31 mouse cellular contexts compared by ENCODE assay signal in genomic region chr16:97083694-97084093, GRCm38 (mm10).
A peak's percentile ranks its signal among the peaks of the same experiment; 100 is the strongest.
DNase-seq lines count a peak whose midpoint lies in the region; ATAC-seq lines count a peak whose summit lies in the region.
"Had no signal": no experiment of that assay in that cellular context is flagged by ENCODE, and none has a peak within 500 bp of the region (broad histone marks: within the 10 kb centered on the region; RNA-seq: fewer than 3 reads in every experiment).

No protein-coding gene starts in this region.

- H3K27me3 ChIP-seq in forebrain, embryonic 15.5 days = no peaks in the 10 kb centered on the region
- no peaks in the 10 kb centered on the region for H3K27me3 ChIP-seq in forebrain, embryonic 10.5 days (ENCODE audit: poor library complexity, severe bottlenecking)
- H3K27me3 ChIP-seq: heart, embryonic 15.5 days; hindbrain, embryonic 13.5 days; intestine, embryonic 15.5 days had no signal

- peak overlapping the region; percentile 50 for H3K27ac ChIP-seq in forebrain, embryonic 15.5 days (replicated peaks)
- no peak overlapping the region for H3K27ac ChIP-seq in forebrain, embryonic 10.5 days
- H3K27ac ChIP-seq: embryonic facial prominence, embryonic 10.5 days; embryonic facial prominence, embryonic 13.5 days; heart, embryonic 15.5 days; hindbrain, embryonic 10.5 days; hindbrain, embryonic 13.5 days; intestine, embryonic 15.5 days had no signal

- 36% methylated on average over 2 of the region's 2 CpGs for WGBS in forebrain, embryonic 15.5 days
- WGBS in forebrain, embryonic 10.5 days = 81% methylated on average over 2 of the region's 2 CpGs

- no peak for DNase-seq in forebrain, embryonic 10.5 days (ENCODE audit: extremely low spot score, low spot score)
- DNase-seq in frontal cortex, postnatal 10 days (ENCODE audit: low spot score in 2 of 2) = no peak
- peak; percentile 58 for DNase-seq in brain, adult 2 months (ENCODE audit: low read depth, low spot score)
- peak; percentile 40 for DNase-seq in telencephalon, adult 2 months (ENCODE audit: low read depth, low spot score)
- DNase-seq: adrenal gland, postnatal 10 days; adrenal gland, postnatal 36 days; B cell, adult 2 months; cerebellum, adult 11-12 months; cerebellum, adult 8-10 months; cerebellum, postnatal 10 days; cerebellum, postnatal 36 days; embryo, embryonic 11 days; gastrocnemius, postnatal 10 days; gastrocnemius, postnatal 36 days; heart, postnatal 10 days; heart, postnatal 36 days; kidney, adult 11 months had no signal

- H3K4me1 ChIP-seq in forebrain, embryonic 15.5 days = peaks cover 8% of the 10 kb centered on the region
- no peaks in the 10 kb centered on the region for H3K4me1 ChIP-seq in forebrain, embryonic 10.5 days
- H3K4me1 ChIP-seq: embryonic facial prominence, embryonic 10.5 days; embryonic facial prominence, embryonic 13.5 days; heart, embryonic 15.5 days; hindbrain, embryonic 10.5 days; intestine, embryonic 15.5 days had no signal

- no peak overlapping the region for H3K9ac ChIP-seq in forebrain, embryonic 15.5 days (replicated peaks)
- H3K9ac ChIP-seq: embryonic facial prominence, embryonic 13.5 days; heart, embryonic 15.5 days; hindbrain, embryonic 13.5 days; intestine, embryonic 15.5 days had no signal

- peak; percentile 78 for ATAC-seq in forebrain, embryonic 15.5 days (replicated peaks)
- ATAC-seq in frontal cortex, adult (ENCODE audit: low TSS enrichment) = peak; percentile 89
- ATAC-seq in megakaryocyte progenitor cell, adult 5-6 weeks (replicated peaks; ENCODE audit: poor library complexity) = no peak
- ATAC-seq: hindbrain, embryonic 16.5 days; intestine, embryonic 15.5 days; Patski had no signal

- H3K4me3 ChIP-seq in forebrain, embryonic 15.5 days = no peak overlapping the region
- no peak overlapping the region for H3K4me3 ChIP-seq in forebrain, embryonic 10.5 days
- H3K4me3 ChIP-seq: embryonic facial prominence, embryonic 10.5 days; embryonic facial prominence, embryonic 13.5 days; erythroblast, embryonic 14.5 days; heart, embryonic 15.5 days; hindbrain, embryonic 10.5 days; hindbrain, embryonic 13.5 days; intestine, embryonic 15.5 days had no signal

- no peaks in the 10 kb centered on the region for H3K9me3 ChIP-seq in forebrain, embryonic 15.5 days
- H3K9me3 ChIP-seq in forebrain, embryonic 10.5 days = no peaks in the 10 kb centered on the region
- H3K9me3 ChIP-seq: embryonic facial prominence, embryonic 10.5 days; embryonic facial prominence, embryonic 13.5 days; G1E; heart, embryonic 15.5 days; hindbrain, embryonic 10.5 days; hindbrain, embryonic 13.5 days; intestine, embryonic 15.5 days had no signal

- no peak overlapping the region for H3K4me2 ChIP-seq in forebrain, embryonic 15.5 days (replicated peaks)
- H3K4me2 ChIP-seq: embryonic facial prominence, embryonic 13.5 days; heart, embryonic 11.5 days; heart, embryonic 15.5 days; hindbrain, embryonic 13.5 days; intestine, embryonic 15.5 days had no signal

- no peaks in the 10 kb centered on the region for H3K36me3 ChIP-seq in forebrain, embryonic 15.5 days
- no peaks in the 10 kb centered on the region for H3K36me3 ChIP-seq in forebrain, embryonic 10.5 days (replicated peaks)
- H3K36me3 ChIP-seq: embryonic facial prominence, embryonic 10.5 days; embryonic facial prominence, embryonic 13.5 days; G1E; heart, embryonic 15.5 days; hindbrain, embryonic 10.5 days; hindbrain, embryonic 13.5 days; intestine, embryonic 15.5 days had no signal

Comparison
In these comparisons a context has a peak if more than half of its experiments do, and no peak if none do; other contexts are left out.
1. DNase-seq: peak in brain, adult 2 months (single experiment) and telencephalon, adult 2 months (single experiment); none in forebrain, embryonic 10.5 days (single experiment) and frontal cortex, postnatal 10 days (0 of 2).